Mouse (Mus musculus): Measurements from ENCODE around the gene Syt3. TPM values are rescaled to one million over a fixed set of nuclear protein-coding genes. Genes with fewer than 3 reads are reported as not detected.

Gene Syt3
- polyA plus RNA-seq (2015; fragmentation: Nextera tagmentation; extraction: Ambion mirVana) = 0.12 and 0.17 TPM in 2 replicates

DNA sequence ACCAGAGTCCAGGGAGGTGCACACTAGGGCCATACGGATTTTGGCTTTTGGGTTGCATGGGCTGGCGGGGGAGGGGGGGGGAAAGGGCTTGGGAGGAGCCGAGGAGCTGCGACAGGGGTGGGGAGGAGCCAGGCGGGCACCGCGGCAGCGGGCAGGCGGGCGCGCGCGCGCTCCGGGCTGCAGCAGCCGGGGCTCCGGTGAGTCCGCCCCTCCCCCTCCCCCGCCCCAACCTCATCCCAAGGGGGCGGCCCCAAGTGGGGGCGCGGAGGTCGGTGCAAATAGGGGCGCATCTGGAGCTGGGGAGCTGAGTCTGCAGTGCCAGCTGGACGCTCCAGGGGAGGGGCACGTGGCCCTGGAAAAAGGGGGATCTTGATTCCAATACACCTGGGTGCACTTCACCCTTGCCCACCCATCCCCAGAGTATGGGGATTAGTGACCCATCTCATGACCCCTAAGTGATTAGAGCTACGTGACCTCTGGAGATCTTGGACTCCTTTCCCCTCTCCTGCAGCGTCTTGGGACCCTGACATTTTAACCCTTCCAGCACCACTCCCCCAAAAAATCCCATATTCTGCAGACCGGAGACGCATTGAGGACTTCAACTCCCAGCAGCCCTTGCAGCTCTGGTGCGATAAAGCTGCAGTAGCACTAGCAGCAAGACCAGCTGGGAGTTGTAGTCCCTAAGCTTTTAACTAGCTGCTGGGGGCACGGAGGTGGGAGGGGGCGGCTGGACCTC is at the start of gene Syt3:
Gene Syt3 (plus strand): TSS at position 123 of the 736 bp plus-strand sequence.

DNA sequence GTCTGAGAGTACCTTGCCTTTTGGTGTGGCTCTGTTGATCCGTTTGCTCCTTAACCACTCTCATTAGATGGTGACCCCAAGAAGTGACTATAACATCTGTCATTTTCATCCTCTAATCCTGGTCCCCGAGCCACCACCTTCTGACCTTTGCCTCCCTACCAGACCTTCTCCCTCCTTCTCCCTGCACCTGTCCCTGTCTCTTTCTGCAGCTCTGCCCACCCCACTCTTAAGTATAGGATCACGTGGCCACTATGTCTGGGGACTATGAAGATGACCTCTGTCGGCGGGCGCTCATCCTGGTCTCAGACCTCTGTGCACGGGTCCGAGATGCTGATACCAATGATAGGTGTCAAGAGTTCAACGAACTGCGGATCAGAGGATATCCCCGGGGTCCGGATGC is 1.8 kb downstream of the Syt3 start, which contains the start of gene 1700008O03Rik:
Gene 1700008O03Rik (minus strand): TSS at position 101 of the 400 bp plus-strand sequence.

DNA sequence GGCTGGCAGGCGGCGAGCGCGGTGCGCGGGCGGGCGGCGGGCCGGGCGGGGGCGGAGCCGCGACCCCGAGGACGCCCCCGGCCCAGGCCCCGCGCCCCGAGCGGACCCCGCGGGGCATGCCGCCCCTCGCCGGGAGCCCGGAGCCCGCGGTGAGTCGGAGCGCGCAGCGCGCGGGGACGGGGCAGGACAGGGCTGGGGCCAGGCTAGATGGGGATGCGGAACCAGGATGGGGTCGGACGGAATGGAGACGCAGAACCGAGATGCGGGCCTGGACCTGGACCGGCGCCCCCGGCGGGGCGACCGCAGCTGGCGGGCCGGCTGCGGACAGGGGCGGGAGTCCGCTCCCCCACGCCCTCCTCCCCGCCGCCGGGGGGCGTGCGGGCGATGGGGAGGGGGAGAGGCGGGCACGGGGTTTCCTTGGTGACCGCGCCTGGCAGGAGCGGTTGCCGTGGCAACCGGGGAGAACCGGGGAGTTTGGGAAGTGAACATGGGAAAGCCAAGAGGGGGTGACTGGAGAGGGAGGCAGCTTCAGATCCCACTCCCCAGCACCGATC is 45.1 kb downstream of the Syt3 start, which contains the start of gene Lrrc4b:
Gene Lrrc4b (plus strand): TSS at position 51 of the 554 bp plus-strand sequence.

Other genes starting within 250 kb of the Syt3 start
- gene Klk1b16, start 247.3 kb upstream of the Syt3 start, polyA plus RNA-seq (2015; fragmentation: Nextera tagmentation; extraction: Ambion mirVana) = not detected in 2 replicates
- gene Klk1b24, start 195.9 kb upstream of the Syt3 start, polyA plus RNA-seq (2015; fragmentation: Nextera tagmentation; extraction: Ambion mirVana) = not detected in 2 replicates
- gene Klk1b3, start 185.9 kb upstream of the Syt3 start, polyA plus RNA-seq (2015; fragmentation: Nextera tagmentation; extraction: Ambion mirVana) = not detected in 2 replicates
- gene Klk1b4, start 176.7 kb upstream of the Syt3 start, polyA plus RNA-seq (2015; fragmentation: Nextera tagmentation; extraction: Ambion mirVana) = not detected in 2 replicates
- gene Klk1b5, start 168.2 kb upstream of the Syt3 start, polyA plus RNA-seq (2015; fragmentation: Nextera tagmentation; extraction: Ambion mirVana) = not detected in 2 replicates
- 3.1 and 6.4 TPM in 2 replicates for gene Klk1, start 158.7 kb upstream of the Syt3 start, polyA plus RNA-seq (2015; fragmentation: Nextera tagmentation; extraction: Ambion mirVana)
- not detected in 2 replicates for gene Gm36864, start 147.9 kb upstream of the Syt3 start, polyA plus RNA-seq (2015; fragmentation: Nextera tagmentation; extraction: Ambion mirVana)
- gene 1700028J19Rik, start 137.4 kb upstream of the Syt3 start, polyA plus RNA-seq (2015; fragmentation: Nextera tagmentation; extraction: Ambion mirVana) = 0.97 and 1.3 TPM in 2 replicates
- gene 2410002F23Rik, start 137.4 kb upstream of the Syt3 start, polyA plus RNA-seq (2015; fragmentation: Nextera tagmentation; extraction: Ambion mirVana) = 47.8 and 54.6 TPM in 2 replicates
- not detected in 2 replicates for gene Acp4, start 126.7 kb upstream of the Syt3 start, polyA plus RNA-seq (2015; fragmentation: Nextera tagmentation; extraction: Ambion mirVana)
- gene Gm15517, start 122.7 kb upstream of the Syt3 start, polyA plus RNA-seq (2015; fragmentation: Nextera tagmentation; extraction: Ambion mirVana) = not detected in 2 replicates
- gene Clec11a, start 77.2 kb upstream of the Syt3 start, polyA plus RNA-seq (2015; fragmentation: Nextera tagmentation; extraction: Ambion mirVana) = 2.0 and 3.4 TPM in 2 replicates
- gene Shank1, start 73.8 kb upstream of the Syt3 start, polyA plus RNA-seq (2015; fragmentation: Nextera tagmentation; extraction: Ambion mirVana) = 0.16 and 0.18 TPM in 2 replicates
- 0.18 and 0.63 TPM in 2 replicates for gene 1700008O03Rik, start 1.7 kb downstream of the Syt3 start, polyA plus RNA-seq (2015; fragmentation: Nextera tagmentation; extraction: Ambion mirVana)
- gene Lrrc4b, start 44.9 kb downstream of the Syt3 start, polyA plus RNA-seq (2015; fragmentation: Nextera tagmentation; extraction: Ambion mirVana) = 0.06 and 0.17 TPM in 2 replicates
- not detected in 2 replicates for gene Aspdh, start 81.3 kb downstream of the Syt3 start, polyA plus RNA-seq (2015; fragmentation: Nextera tagmentation; extraction: Ambion mirVana)
- gene Josd2, start 83.9 kb downstream of the Syt3 start, polyA plus RNA-seq (2015; fragmentation: Nextera tagmentation; extraction: Ambion mirVana) = 113 and 125 TPM in 2 replicates
- 49.2 and 53.7 TPM in 2 replicates for gene Emc10, start 112.4 kb downstream of the Syt3 start, polyA plus RNA-seq (2015; fragmentation: Nextera tagmentation; extraction: Ambion mirVana)
- gene Fam71e1, start 112.5 kb downstream of the Syt3 start, polyA plus RNA-seq (2015; fragmentation: Nextera tagmentation; extraction: Ambion mirVana) = 4.0 and 5.3 TPM in 2 replicates
- 0.23 and 0.52 TPM in 2 replicates for gene Mybpc2, start 140.6 kb downstream of the Syt3 start, polyA plus RNA-seq (2015; fragmentation: Nextera tagmentation; extraction: Ambion mirVana)
- 7.5 and 13.2 TPM in 2 replicates for gene Spib, start 148.0 kb downstream of the Syt3 start, polyA plus RNA-seq (2015; fragmentation: Nextera tagmentation; extraction: Ambion mirVana)
- gene Pold1, start 164.7 kb downstream of the Syt3 start, polyA plus RNA-seq (2015; fragmentation: Nextera tagmentation; extraction: Ambion mirVana) = 64.6 and 69.1 TPM in 2 replicates
- 49.4 and 52.7 TPM in 2 replicates for gene Nr1h2, start 169.8 kb downstream of the Syt3 start, polyA plus RNA-seq (2015; fragmentation: Nextera tagmentation; extraction: Ambion mirVana)
- gene Napsa, start 188.3 kb downstream of the Syt3 start, polyA plus RNA-seq (2015; fragmentation: Nextera tagmentation; extraction: Ambion mirVana) = 28.7 and 38.9 TPM in 2 replicates
- gene Kcnc3, start 206.6 kb downstream of the Syt3 start, polyA plus RNA-seq (2015; fragmentation: Nextera tagmentation; extraction: Ambion mirVana) = 0.05 and 0.07 TPM in 2 replicates